Mouse (Mus musculus) layer of hippocampus, adult 18-20 months (tissue): ENCODE data around the gene Tmem121. TPM values are rescaled to one million over a fixed set of nuclear protein-coding genes. Genes with fewer than 3 reads are reported as not detected.

ENCODE experiments used
- DNase-seq, 2 experiments: peaks; one replicate each; pipeline ENCODE4 v3.0.0; 2022; ENCODE audit warnings: low spot score in 2 of 2
- long read RNA-seq: library from polyadenylated mRNA; stranded (forward); transcript quantifications from one replicate; pipeline ENCODE4 v2.0.0, GENCODE M21; 2021
- total RNA-seq, 2 experiments: library from RNA; stranded (reverse); gene quantifications; 2 replicates each; pipeline ENCODE4 v1.2.3; 2021

Tmem121 gene
- total RNA-seq = 10 to 100 TPM; 19.4 to 25.4 TPM
- long read RNA-seq, partial matches to known transcripts = 2 of 5 reads
- long read RNA-seq, other reads (novel, unspliced or antisense) = 1 of 5 reads

DNA sequence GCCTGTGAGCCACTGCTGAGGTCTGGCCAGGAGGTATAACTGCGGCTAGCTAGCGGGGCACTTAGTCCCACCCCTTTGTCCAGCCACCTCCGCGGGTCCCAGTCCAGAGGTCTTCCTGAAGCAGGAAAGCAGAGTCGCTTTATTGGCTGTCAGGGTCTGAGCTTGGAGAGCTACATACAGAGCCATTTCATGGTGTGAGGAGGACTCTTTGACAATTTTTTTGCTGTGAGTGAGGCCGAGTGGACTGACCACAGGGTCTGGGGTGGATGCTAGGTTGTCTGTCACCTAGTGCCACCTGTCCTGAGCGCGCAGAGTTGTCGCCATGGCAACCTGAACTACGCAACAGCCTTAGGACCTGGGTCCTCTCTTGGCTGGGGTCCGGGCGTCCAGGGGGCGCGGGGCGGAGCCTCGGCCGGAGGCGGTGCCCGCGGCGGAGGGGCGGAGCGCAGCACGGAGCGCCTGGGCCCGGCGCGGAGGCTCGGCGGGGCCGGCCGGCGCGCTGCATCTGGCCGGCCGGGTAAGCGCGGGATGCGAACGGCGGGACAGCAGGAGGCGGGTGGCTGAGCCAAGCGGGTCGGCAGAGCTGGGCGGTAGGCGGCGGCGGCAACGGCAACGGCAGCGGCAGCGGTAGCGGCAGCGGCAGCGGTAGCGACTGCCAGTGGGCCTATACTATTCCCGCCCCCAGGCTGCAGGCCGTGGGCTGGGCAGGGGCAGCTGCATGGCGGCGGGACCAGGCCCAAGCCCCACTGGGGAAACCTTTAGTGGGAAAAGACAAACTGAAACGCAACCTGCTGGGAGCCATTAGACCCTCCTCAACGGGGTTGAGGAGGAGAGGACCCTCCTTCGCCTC is at the start of gene Tmem121:
Gene Tmem121, plus strand, starts transcription at position 489 of the 850 bp plus-strand sequence.
- DNase-seq = peak; percentile 37 to 39

DNA sequence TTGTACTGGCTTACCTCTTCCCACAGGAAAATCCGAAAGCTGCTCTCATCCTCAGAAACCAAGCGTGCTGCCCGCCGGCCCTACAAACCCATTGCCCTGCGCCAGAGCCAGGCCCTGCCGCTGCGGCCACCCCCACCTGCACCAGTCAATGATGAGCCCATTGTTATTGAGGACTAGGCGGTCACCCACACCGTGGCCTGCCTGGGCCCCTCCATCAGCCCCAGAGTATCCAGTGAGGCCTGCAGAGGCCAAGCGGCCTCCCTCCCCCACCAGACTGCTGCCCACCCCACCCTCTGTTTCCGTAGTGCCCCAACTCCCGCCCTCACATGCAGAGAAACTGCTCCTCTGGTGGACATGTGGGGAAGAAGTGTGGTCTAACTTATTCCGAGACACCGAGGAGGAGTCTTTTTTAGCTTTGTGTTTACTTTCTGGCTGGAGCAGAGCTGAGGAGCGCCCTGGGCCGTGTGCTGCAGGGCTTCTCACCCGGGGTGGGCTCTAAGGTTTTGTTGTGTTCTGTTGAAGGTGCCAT is 49.2 kb upstream of the Tmem121 start:
- DNase-seq = no peak

DNA sequence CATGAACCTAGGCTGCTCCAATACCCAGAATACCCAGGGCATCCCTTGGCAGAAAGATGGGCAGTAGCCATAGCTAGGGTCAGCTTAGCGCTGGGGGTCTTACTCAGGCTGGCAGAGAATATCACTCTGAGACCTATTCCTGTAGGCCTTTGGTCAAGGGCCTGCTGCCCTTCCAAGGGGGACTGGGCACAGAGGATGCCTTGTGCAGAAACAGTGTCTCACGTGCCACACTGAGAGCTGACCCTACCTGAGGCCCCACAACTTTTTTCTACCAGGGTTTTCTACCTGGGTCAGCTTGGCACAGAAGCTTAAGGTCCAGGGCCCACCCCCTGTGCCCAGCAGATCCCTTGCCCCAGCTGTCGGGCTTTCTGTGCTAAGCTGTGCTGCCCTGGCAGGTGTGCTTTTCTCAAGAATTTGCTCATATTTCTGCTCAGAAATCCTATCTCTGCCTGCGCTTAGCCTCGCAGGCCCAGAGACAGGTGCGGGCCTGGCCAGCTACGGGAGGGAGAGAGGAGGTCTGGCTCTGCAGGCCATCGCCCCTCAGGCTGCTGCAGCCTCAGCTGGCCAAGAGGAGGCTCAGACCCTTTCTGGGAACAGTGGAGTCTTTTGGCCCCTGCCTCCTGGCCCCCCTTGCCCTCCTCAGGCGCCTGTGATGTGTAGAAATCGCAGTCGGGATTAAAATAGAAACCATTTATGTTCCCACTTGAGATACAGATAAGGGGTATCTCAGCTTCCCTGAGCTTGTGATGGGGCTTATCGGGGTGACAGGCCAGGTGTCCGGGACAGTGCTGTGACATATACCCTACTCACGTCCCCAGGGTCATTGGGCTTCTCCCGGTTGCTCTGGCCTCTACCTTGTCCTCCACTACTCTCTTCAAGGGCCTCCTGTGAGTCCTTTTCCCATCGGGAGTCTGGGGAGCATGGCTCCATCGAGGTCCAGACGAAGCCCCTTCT is 48.2 kb upstream of the Tmem121 start:
- DNase-seq = no peak

DNA sequence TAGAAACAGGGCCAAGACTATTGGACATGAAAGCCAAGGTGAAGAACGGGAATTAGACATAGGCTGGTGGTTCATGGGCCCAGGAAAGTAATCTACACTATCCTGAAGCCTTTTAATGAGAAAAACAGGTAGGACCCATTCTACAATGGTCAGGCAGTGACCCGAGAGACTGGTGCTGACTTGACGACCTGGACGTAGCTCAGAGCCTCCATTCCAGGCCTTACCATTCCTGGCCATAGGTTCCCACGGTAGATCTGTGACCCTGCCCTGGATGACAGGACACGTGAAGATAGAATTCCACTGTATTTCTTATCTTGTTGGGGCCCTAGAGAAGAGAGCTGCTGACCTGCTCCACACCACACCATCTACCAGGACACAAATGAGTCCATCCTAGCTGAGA is 47.4 kb upstream of the Tmem121 start:
- no peak for DNase-seq

GRCm38 (mm10) chr12:113138901-113139864 is 46.5 kb upstream of the Tmem121 start:
- no peak for DNase-seq

GRCm38 (mm10) chr12:113139908-113140615 is 45.7 kb upstream of the Tmem121 start, which contains the start of gene Crip2:
Gene Crip2 (plus strand): TSS chr12:113140236.
- DNase-seq = peak; percentile 91 to 93

DNA sequence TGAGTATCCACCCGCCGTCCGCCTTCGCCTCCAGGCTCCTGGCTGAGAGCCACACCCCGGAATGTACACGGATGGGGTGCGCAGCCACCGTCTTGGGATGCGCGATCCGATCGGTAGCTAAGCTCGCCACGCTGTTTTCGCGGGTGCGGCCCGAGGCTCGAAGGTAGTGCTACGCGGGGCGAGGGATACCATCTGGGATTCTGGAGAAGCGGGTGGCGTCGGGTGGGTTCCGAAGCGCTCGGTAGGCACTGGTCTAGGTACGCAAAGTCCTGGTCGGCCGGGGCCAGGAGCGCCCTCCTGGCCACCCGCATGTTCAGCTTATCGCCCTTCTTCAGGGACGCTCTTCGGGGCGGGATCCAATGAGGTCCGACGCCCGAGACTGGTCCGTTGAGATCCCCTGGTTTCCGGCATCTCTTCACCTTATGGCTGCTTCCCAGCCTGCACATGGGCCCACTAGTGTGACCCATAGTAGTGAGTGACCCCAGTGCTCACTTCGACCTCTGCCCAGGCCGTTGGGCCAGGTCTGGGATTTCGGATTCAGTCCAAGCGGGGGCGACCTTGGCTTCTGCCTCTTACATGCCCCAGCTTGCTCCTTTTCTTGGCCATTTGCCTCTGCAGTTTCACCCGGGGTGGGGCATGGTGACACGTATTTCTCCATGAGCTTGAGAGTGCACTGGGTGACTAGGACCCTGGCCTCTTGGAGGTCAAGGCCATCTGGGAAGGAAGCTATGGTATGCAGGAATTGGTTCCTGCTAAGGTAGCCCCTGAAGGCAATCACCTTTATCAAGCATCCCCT is 44.9 kb upstream of the Tmem121 start:
- DNase-seq = no peak

- DNase-seq = peak; percentile 34 to 60
These were observed 44.2 kb upstream of the Tmem121 start for GRCm38 (mm10) chr12:113141531-113141973.

GRCm38 (mm10) chr12:113142021-113142975 is 43.4 kb upstream of the Tmem121 start:
- DNase-seq = peak; percentile 27 to 67

GRCm38 (mm10) chr12:113143164-113143563 is 42.6 kb upstream of the Tmem121 start:
- DNase-seq = no peak

- peak in 1 of 2 experiments; percentile 62 for DNase-seq
These were observed 41.6 kb upstream of the Tmem121 start for GRCm38 (mm10) chr12:113144001-113144756.

GRCm38 (mm10) chr12:113144886-113145285 is 40.8 kb upstream of the Tmem121 start:
- no peak for DNase-seq

GRCm38 (mm10) chr12:113145591-113145990 is 40.1 kb upstream of the Tmem121 start:
- no peak for DNase-seq

GRCm38 (mm10) chr12:113146112-113147057 is 39.3 kb upstream of the Tmem121 start, which contains the start of gene Crip1:
Gene Crip1 (plus strand): TSS chr12:113146316.
- DNase-seq = peak; percentile 76 to 85

GRCm38 (mm10) chr12:113147481-113147880 is 38.2 kb upstream of the Tmem121 start:
- no peak for DNase-seq
